Mouse (Mus musculus): ENCODE data around the gene Avl9. TPM values are rescaled to one million over a fixed set of nuclear protein-coding genes. Genes with fewer than 3 reads are reported as not detected.

Gene Avl9
- polyA plus RNA-seq, 1 experiment from 2014 or later = 18.2 TPM

- Histone ChIP-seq H3K9ac (peak overlapping the region; percentile 75), H3K4me3 (ENCODE audit: low read depth, low read length) (peak overlapping the region; percentile 78), H3K4me1 (ENCODE audit: insufficient read depth) (peaks cover 6% of the 10 kb centered on the region; the same call in 1 of the 2 replicates), H3K36me3 (ENCODE audit: insufficient read depth) (no peaks in the 10 kb centered on the region), H3K4me2 (peak overlapping the region; percentile 74), H3K27me3 (ENCODE audit: insufficient read depth, low read length) (no peaks in the 10 kb centered on the region), H3K9me3 (ENCODE audit: low read depth, low read length) (no peaks in the 10 kb centered on the region), H3K27ac (ENCODE audit: low read depth) (peak overlapping the region; percentile 93)
- DNase-seq (peak; percentile 76), ATAC-seq (ENCODE audit: insufficient read depth) (peak; percentile 48; the same call in 1 of the 2 replicates)
- TF ChIP-seq CTCF (IDR thresholded peaks at IDR 0.05; ENCODE audit: low read depth) = no peak
- under 1% methylated on average over 25 of the region's 25 CpGs for WGBS
Measured at GRCm38 (mm10) chr6:56715270-56715666, 569 bp downstream of the Avl9 start.

- no peak overlapping the region for H3K27ac ChIP-seq (ENCODE audit: low read depth)
- H3K4me1 ChIP-seq (ENCODE audit: insufficient read depth) = peaks cover 6% of the 10 kb centered on the region; the same call in 1 of the 2 replicates
- DNase-seq (no peak), ATAC-seq (ENCODE audit: insufficient read depth) (no peak)
- WGBS = 72% methylated on average over 1 of the region's 1 CpGs
- TF ChIP-seq CTCF (IDR thresholded peaks at IDR 0.05; ENCODE audit: low read depth) = no peak
- no peak overlapping the region for H3K4me2 ChIP-seq
- no peak overlapping the region for H3K4me3 ChIP-seq (ENCODE audit: low read depth, low read length)
- H3K9me3 ChIP-seq (ENCODE audit: low read depth, low read length) = no peaks in the 10 kb centered on the region
- no peaks in the 10 kb centered on the region for H3K27me3 ChIP-seq (ENCODE audit: insufficient read depth, low read length)
- H3K36me3 ChIP-seq (ENCODE audit: insufficient read depth) = peaks cover 5% of the 10 kb centered on the region; the same call in 1 of the 2 replicates
- H3K9ac ChIP-seq = no peak overlapping the region
Measured at GRCm38 (mm10) chr6:56719071-56719470, 4.4 kb downstream of the Avl9 start.

GRCm38 (mm10) chr6:56720877-56721276 is 6.2 kb downstream of the Avl9 start:
- no peak overlapping the region for H3K4me3 ChIP-seq (ENCODE audit: low read depth, low read length)
- H3K27me3 ChIP-seq (ENCODE audit: insufficient read depth, low read length) = no peaks in the 10 kb centered on the region
- no peak overlapping the region for H3K27ac ChIP-seq (ENCODE audit: low read depth)
- peaks cover 6% of the 10 kb centered on the region; the same call in 1 of the 2 replicates for H3K4me1 ChIP-seq (ENCODE audit: insufficient read depth)
- WGBS = 67% methylated on average over 3 of the region's 3 CpGs
- H3K9ac ChIP-seq = no peak overlapping the region
- H3K9me3 ChIP-seq (ENCODE audit: low read depth, low read length) = no peaks in the 10 kb centered on the region
- no peak for TF ChIP-seq CTCF (IDR thresholded peaks at IDR 0.05; ENCODE audit: low read depth)
- ATAC-seq (ENCODE audit: insufficient read depth) (no peak), DNase-seq (no peak)
- H3K36me3 ChIP-seq (ENCODE audit: insufficient read depth) = peaks cover 16% of the 10 kb centered on the region
- no peak overlapping the region for H3K4me2 ChIP-seq

GRCm38 (mm10) chr6:56732545-56732944 is 17.8 kb downstream of the Avl9 start:
- ATAC-seq (ENCODE audit: insufficient read depth) = no peak
- H3K36me3 ChIP-seq (ENCODE audit: insufficient read depth) = peaks cover 57% of the 10 kb centered on the region
- no peak overlapping the region for H3K4me2 ChIP-seq
- TF ChIP-seq CTCF (IDR thresholded peaks at IDR 0.05; ENCODE audit: low read depth) = no peak
- no peaks in the 10 kb centered on the region for H3K9me3 ChIP-seq (ENCODE audit: low read depth, low read length)
- H3K4me3 ChIP-seq (ENCODE audit: low read depth, low read length) = no peak overlapping the region
- H3K27ac ChIP-seq (ENCODE audit: low read depth) = no peak overlapping the region
- no peaks in the 10 kb centered on the region for H3K4me1 ChIP-seq (ENCODE audit: insufficient read depth)
- no peaks in the 10 kb centered on the region for H3K27me3 ChIP-seq (ENCODE audit: insufficient read depth, low read length)
- no peak for DNase-seq
- WGBS = 83% methylated on average over 2 of the region's 2 CpGs
- no peak overlapping the region for H3K9ac ChIP-seq

GRCm38 (mm10) chr6:56745950-56746543 is 31.3 kb downstream of the Avl9 start:
- Histone ChIP-seq H3K27ac (ENCODE audit: low read depth) (peak overlapping the region; percentile 24; the same call in 1 of the 2 replicates), H3K4me2 (no peak overlapping the region), H3K4me3 (ENCODE audit: low read depth, low read length) (no peak overlapping the region), H3K9ac (no peak overlapping the region), H3K4me1 (ENCODE audit: insufficient read depth) (no peaks in the 10 kb centered on the region), H3K9me3 (ENCODE audit: low read depth, low read length) (no peaks in the 10 kb centered on the region), H3K36me3 (ENCODE audit: insufficient read depth) (peaks cover 15% of the 10 kb centered on the region; the same call in 1 of the 2 replicates), H3K27me3 (ENCODE audit: insufficient read depth, low read length) (no peaks in the 10 kb centered on the region)
- DNase-seq = peak; percentile 92
- WGBS = 45% methylated on average over 5 of the region's 5 CpGs
- peak; percentile 60 for ATAC-seq (ENCODE audit: insufficient read depth)
- no peak for TF ChIP-seq CTCF (IDR thresholded peaks at IDR 0.05; ENCODE audit: low read depth)

GRCm38 (mm10) chr6:56753719-56754118 is 39.0 kb downstream of the Avl9 start:
- no peak for DNase-seq
- Histone ChIP-seq H3K36me3 (ENCODE audit: insufficient read depth) (peaks cover 52% of the 10 kb centered on the region), H3K9me3 (ENCODE audit: low read depth, low read length) (no peaks in the 10 kb centered on the region), H3K27ac (ENCODE audit: low read depth) (no peak overlapping the region), H3K27me3 (ENCODE audit: insufficient read depth, low read length) (no peaks in the 10 kb centered on the region), H3K4me3 (ENCODE audit: low read depth, low read length) (no peak overlapping the region), H3K9ac (no peak overlapping the region), H3K4me1 (ENCODE audit: insufficient read depth) (no peaks in the 10 kb centered on the region), H3K4me2 (no peak overlapping the region)
- WGBS = 88% methylated on average over 3 of the region's 3 CpGs
- ATAC-seq (ENCODE audit: insufficient read depth) = no peak
- TF ChIP-seq CTCF (IDR thresholded peaks at IDR 0.05; ENCODE audit: low read depth) = no peak

GRCm38 (mm10) chr6:56756117-56756516 is 41.4 kb downstream of the Avl9 start:
- Histone ChIP-seq H3K4me2 (no peak overlapping the region), H3K27me3 (ENCODE audit: insufficient read depth, low read length) (no peaks in the 10 kb centered on the region), H3K9me3 (ENCODE audit: low read depth, low read length) (no peaks in the 10 kb centered on the region), H3K4me1 (ENCODE audit: insufficient read depth) (no peaks in the 10 kb centered on the region), H3K36me3 (ENCODE audit: insufficient read depth) (peaks cover 56% of the 10 kb centered on the region), H3K4me3 (ENCODE audit: low read depth, low read length) (no peak overlapping the region), H3K27ac (ENCODE audit: low read depth) (no peak overlapping the region), H3K9ac (no peak overlapping the region)
- TF ChIP-seq CTCF (IDR thresholded peaks at IDR 0.05; ENCODE audit: low read depth) = no peak
- no peak for ATAC-seq (ENCODE audit: insufficient read depth)
- 82% methylated on average over 1 of the region's 1 CpGs for WGBS
- no peak for DNase-seq
